Mouse (Mus musculus) midbrain, embryonic 14.5 days (tissue): ENCODE results near the gene Ldha. TPM values are rescaled to one million over a fixed set of nuclear protein-coding genes. Genes with fewer than 3 reads are reported as not detected.
A peak's percentile ranks its signal among the peaks of the same experiment; 100 is the strongest.
"Not testable (repeated sequence)": the region's sequence is repeated elsewhere in the genome, so short reads cannot be mapped to it uniquely, and the experiment has no call there.

ENCODE experiments used
- ATAC-seq: fragments of 200-750 bp; cut with Nextera tagmentation; 2 replicates; pipeline ENCODE4 v1.8.0; 2017; ENCODE audit warnings: moderate number of reproducible peaks, moderate library complexity; ENCODE audit not compliant: low FRiP score, low TSS enrichment
- DNase-seq: peaks from one replicate; pipeline ENCODE4 v3.0.0-alpha.2; 2015
- H3K27ac ChIP-seq: fragments of 300-500 bp; sonication (generic); replicated peaks from 2 replicates; pipeline ENCODE4 v1.5.1; 2014; ENCODE audit warnings: mild to moderate bottlenecking, low read depth, low read length, moderate library complexity
- H3K27me3 ChIP-seq: fragments of 300-500 bp; sonication (generic); 2 replicates; pipeline ENCODE4 v1.6.1; 2014; ENCODE audit warnings: low read length, control low read depth, mixed read lengths; ENCODE audit not compliant: control insufficient read depth, insufficient read depth
- H3K36me3 ChIP-seq: fragments of 300-500 bp; sonication (generic); 2 replicates; pipeline ENCODE4 v1.6.1; 2014; ENCODE audit warnings: low read length, control low read depth; ENCODE audit not compliant: control insufficient read depth, insufficient read depth
- H3K4me1 ChIP-seq: fragments of 300-500 bp; sonication (generic); 2 replicates; pipeline ENCODE4 v1.6.1; 2014; ENCODE audit warnings: mild to moderate bottlenecking, antibody characterized with exemption, low read length, control low read depth; ENCODE audit not compliant: control insufficient read depth, insufficient read depth
- H3K4me2 ChIP-seq: fragments of 300-500 bp; sonication (generic); 2 replicates; pipeline ENCODE4 v1.6.1; 2014; ENCODE audit warnings: mild to moderate bottlenecking, low read length, moderate library complexity
- H3K4me3 ChIP-seq: fragments of 300-500 bp; sonication (generic); replicated peaks from 2 replicates; pipeline ENCODE4 v1.5.1; 2014; ENCODE audit warnings: low read depth, low read length
- H3K9ac ChIP-seq: fragments of 300-500 bp; sonication (generic); replicated peaks from 2 replicates; pipeline ENCODE4 v1.6.1; 2014; ENCODE audit warnings: mild to moderate bottlenecking, low read length, moderate library complexity
- H3K9me3 ChIP-seq: fragments of 300-500 bp; sonication (generic); 2 replicates; pipeline ENCODE4 v1.6.1; 2016; ENCODE audit warnings: low read length, control low read depth, mixed read lengths; ENCODE audit not compliant: control insufficient read depth
- whole genome bisulfite sequencing: fragments of 180-500 bp; shearing (Covaris S2); extraction: QIAGEN DNeasy Blood & Tissue Kit; methylation state at CpG from one replicate; pipeline ENCODE4 v1.1.7; 2014; 5-methylcytosine and 5-hydroxymethylcytosine counted together
- polyA plus RNA-seq: library from polyadenylated mRNA; unstranded; fragments of >200 nt; fragmentation: Nextera tagmentation; extraction: Ambion mirVana; gene quantifications from 2 replicates; pipeline ENCODE4 v1.2.1, GENCODE M21; 2014

The Ldha gene
- polyA plus RNA-seq, result 423 and 442 TPM in 2 replicates

- H3K36me3 ChIP-seq, result no peaks in the 10 kb centered on the region
- H3K9me3 ChIP-seq, result no peaks in the 10 kb centered on the region
- H3K4me3 ChIP-seq, result no peak within 1 kb of the TSS
- no peak within 1 kb of the TSS for H3K4me2 ChIP-seq
- H3K27me3 ChIP-seq, result no peaks in the 10 kb centered on the region
- 28% methylated on average over 6 of the region's 6 CpGs for WGBS
- ATAC-seq (no peak), DNase-seq (no peak)
- H3K4me1 ChIP-seq, result peaks cover 13% of the 10 kb centered on the region; the same call in 1 of the 2 replicates
- no peak within 1 kb of the TSS for H3K9ac ChIP-seq
- no peak within 1 kb of the TSS for H3K27ac ChIP-seq
Observed at GRCm38 (mm10) chr7:46840787-46841525, at the start of gene Ldha. Gene Ldha, plus strand, starts transcription at chr7:46841475.

- H3K9ac ChIP-seq, result no peak overlapping the region; the same call in 1 of the 2 replicates
- H3K4me1 ChIP-seq, result peaks cover 22% of the 10 kb centered on the region
- H3K4me2 ChIP-seq, result no peak overlapping the region
- H3K27me3 ChIP-seq, result no peaks in the 10 kb centered on the region
- H3K4me3 ChIP-seq, result no peak overlapping the region
- peaks cover 23% of the 10 kb centered on the region for H3K36me3 ChIP-seq
- ATAC-seq (no peak), DNase-seq (no peak)
- H3K9me3 ChIP-seq, result no peaks in the 10 kb centered on the region
- H3K27ac ChIP-seq, result no peak overlapping the region
- WGBS, result 89% methylated on average over 4 of the region's 4 CpGs
Observed at GRCm38 (mm10) chr7:46793871-46794270, 47.4 kb upstream of the Ldha start.

DNA sequence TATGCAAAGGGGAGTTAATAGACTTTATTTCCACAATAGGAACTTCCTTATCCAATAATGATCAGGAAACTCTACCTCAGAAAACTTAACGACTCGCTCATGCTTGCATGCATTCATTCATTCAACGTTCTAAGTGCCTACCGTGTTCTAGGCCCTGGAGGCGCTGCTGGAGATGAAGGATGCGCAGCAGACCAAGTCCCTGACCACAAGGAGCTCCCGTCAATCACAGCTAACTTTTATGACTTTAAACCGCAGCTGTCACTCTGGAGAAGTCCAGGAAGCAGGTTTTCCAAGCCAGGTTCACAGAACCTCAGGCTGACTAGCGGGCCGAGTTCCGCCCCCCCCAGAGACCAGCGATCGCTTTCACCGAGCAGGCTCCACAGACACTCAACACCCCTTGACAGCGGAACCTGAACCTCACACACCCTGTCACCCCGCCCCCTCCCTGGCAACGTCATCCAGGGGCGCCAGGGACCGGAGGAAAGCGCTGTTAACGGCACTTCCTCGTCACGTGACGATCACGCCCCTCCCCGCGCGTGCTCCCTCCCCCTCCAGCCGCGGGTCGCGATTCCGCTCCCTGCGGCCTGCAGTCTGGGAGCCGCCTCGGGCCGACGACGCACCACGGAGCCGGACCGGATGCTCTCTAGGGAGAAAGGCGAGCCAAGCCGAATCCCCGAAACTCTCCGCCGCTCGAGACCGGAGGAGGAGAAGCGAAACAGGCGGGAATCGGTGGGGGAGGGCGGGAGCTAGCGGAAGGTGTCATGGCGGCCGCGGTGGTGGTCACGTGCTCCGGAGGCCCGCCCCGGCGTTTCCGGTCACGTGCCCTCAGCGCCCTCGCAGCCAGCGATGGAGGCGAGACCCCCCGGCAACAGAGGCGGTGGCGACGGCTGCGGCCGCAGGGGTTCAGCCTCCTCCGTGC, 45.7 kb upstream of the Ldha start, which contains the start of the genes Hps5 and Gtf2h1:
Gene Hps5, minus strand, starts transcription at position 778 of the 919 bp plus-strand sequence.
Gene Gtf2h1, plus strand, starts transcription at position 817 of the 919 bp plus-strand sequence.
- no peaks in the 10 kb centered on the region for H3K27me3 ChIP-seq
- peak within 1 kb of the TSS; percentile 93 for H3K4me2 ChIP-seq
- H3K4me3 ChIP-seq, result peak within 1 kb of the TSS; percentile 96
- ATAC-seq (peak; percentile 98), DNase-seq (peak; percentile 98)
- peaks cover 16% of the 10 kb centered on the region; the same call in 1 of the 2 replicates for H3K36me3 ChIP-seq
- no peaks in the 10 kb centered on the region for H3K9me3 ChIP-seq
- H3K27ac ChIP-seq, result peak within 1 kb of the TSS; percentile 91
- peak within 1 kb of the TSS; percentile 88 for H3K9ac ChIP-seq
- peaks cover 22% of the 10 kb centered on the region for H3K4me1 ChIP-seq
- 1% methylated on average over 75 of the region's 75 CpGs for WGBS

- H3K9me3 ChIP-seq, result no peaks in the 10 kb centered on the region
- under 1% methylated on average over 31 of the region's 31 CpGs for WGBS
- H3K4me3 ChIP-seq, result peak overlapping the region; percentile 96
- peaks cover 22% of the 10 kb centered on the region for H3K4me1 ChIP-seq
- DNase-seq (no peak), ATAC-seq (no peak; the same call in 1 of the 2 replicates)
- H3K27ac ChIP-seq, result peak overlapping the region; percentile 91
- H3K4me2 ChIP-seq, result peak overlapping the region; percentile 93
- peak overlapping the region; percentile 88 for H3K9ac ChIP-seq
- peaks cover 17% of the 10 kb centered on the region for H3K36me3 ChIP-seq
- no peaks in the 10 kb centered on the region for H3K27me3 ChIP-seq
Observed at GRCm38 (mm10) chr7:46796206-46796679, 45.0 kb upstream of the Ldha start.

- ATAC-seq (no peak), DNase-seq (no peak)
- Histone ChIP-seq H3K27ac (no peak overlapping the region), H3K36me3 (peaks cover 22% of the 10 kb centered on the region), H3K4me2 (peak overlapping the region; percentile 93), H3K4me1 (peaks cover 22% of the 10 kb centered on the region), H3K9ac (peak overlapping the region; percentile 88), H3K27me3 (no peaks in the 10 kb centered on the region), H3K4me3 (peak overlapping the region; percentile 96), H3K9me3 (no peaks in the 10 kb centered on the region)
- WGBS, result 63% methylated on average over 6 of the region's 6 CpGs
Observed at GRCm38 (mm10) chr7:46796779-46797178, 44.5 kb upstream of the Ldha start.

- DNase-seq, result no peak
- Histone ChIP-seq H3K27me3 (no peaks in the 10 kb centered on the region), H3K27ac (no peak overlapping the region), H3K4me2 (no peak overlapping the region), H3K4me1 (no peaks in the 10 kb centered on the region), H3K36me3 (peaks cover 82% of the 10 kb centered on the region), H3K9me3 (no peaks in the 10 kb centered on the region), H3K9ac (no peak overlapping the region), H3K4me3 (no peak overlapping the region)
- no peak for ATAC-seq
- 97% methylated on average over 6 of the region's 6 CpGs for WGBS
Observed at GRCm38 (mm10) chr7:46810325-46810724, 30.9 kb upstream of the Ldha start.

- ATAC-seq (no peak), DNase-seq (no peak)
- Histone ChIP-seq H3K27me3 (no peaks in the 10 kb centered on the region), H3K9me3 (no peaks in the 10 kb centered on the region), H3K4me1 (no peaks in the 10 kb centered on the region), H3K27ac (no peak overlapping the region), H3K4me3 (no peak overlapping the region), H3K4me2 (no peak overlapping the region), H3K36me3 (peaks cover 87% of the 10 kb centered on the region), H3K9ac (no peak overlapping the region)
- 92% methylated on average over 4 of the region's 4 CpGs for WGBS
Observed at GRCm38 (mm10) chr7:46814012-46814411, 27.3 kb upstream of the Ldha start.

DNA sequence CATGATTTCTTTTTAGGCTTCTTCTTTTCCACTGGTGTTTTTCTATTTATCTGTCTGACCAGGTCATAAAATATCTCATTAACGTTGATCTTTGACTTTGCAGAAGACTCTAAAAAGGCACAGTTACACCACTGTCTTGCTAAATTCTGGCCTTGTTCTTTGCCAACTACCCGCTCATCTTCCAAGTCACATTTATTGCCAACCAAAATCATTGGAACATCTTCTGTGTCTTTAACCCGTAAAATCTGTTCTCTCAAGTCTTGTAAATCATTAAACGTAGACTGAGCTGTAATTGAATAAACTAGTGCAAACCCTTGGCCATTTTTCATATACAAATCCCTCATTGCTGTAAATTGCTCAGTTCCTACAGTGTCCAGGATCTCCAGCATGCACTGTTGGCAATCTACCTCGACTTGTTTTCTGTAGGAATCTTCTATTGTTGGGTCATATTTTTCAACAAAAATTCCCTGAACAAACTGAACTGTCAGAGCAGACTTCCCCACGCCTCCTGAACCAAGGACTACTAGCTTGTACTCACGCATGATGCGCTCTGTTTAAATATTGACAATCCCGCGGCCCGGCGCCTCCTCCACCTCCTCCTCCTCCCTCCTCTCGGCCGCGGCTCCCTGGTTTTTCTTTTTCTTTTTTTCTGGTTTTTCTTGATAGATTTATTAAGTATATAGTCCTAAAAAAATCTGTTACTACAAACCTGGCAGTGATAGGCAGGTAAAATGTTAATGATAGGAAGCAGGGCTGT, 20.2 kb upstream of the Ldha start:
- H3K4me3 ChIP-seq, H3K9me3 ChIP-seq, DNase-seq, H3K4me2 ChIP-seq, H3K27ac ChIP-seq, H3K9ac ChIP-seq, H3K4me1 ChIP-seq, H3K27me3 ChIP-seq, ATAC-seq: not testable (repeated sequence)
- 90% methylated on average over 15 of the region's 15 CpGs for WGBS
- peaks cover 63% of the 10 kb centered on the region for H3K36me3 ChIP-seq
